Mouse (Mus musculus) gastrocnemius, postnatal 36 days (tissue): Measurements from ENCODE around the gene Slco2a1. TPM values are rescaled to one million over a fixed set of nuclear protein-coding genes. Genes with fewer than 3 reads are reported as not detected.
"Not testable (repeated sequence)": the region's sequence is repeated elsewhere in the genome, so short reads cannot be mapped to it uniquely, and the experiment has no call there.

Source experiments
- DNase-seq, 2 experiments: peaks; one replicate each; pipeline ENCODE4 v3.0.0; 2022
- intact Hi-C: fragments of 180-260 bp; cut with DNase I; formaldehyde crosslinking; loops from one replicate; pipeline ENCODE4 v1.15.1; 2025
- total RNA-seq, 2 experiments: library from RNA; stranded (reverse); gene quantifications; 2 replicates each; pipeline ENCODE4 v1.2.3; 2021

Slco2a1 gene
- total RNA-seq, 2 experiments from 2014 or later: 0.54 to 0.64 TPM

GRCm38 (mm10) chr9:103076836-103077531 lies 88.5 kb downstream of the Slco2a1 start:
- intact Hi-C loops: no loop called here
- no peak for DNase-seq

- intact Hi-C loops: no loop called here
- no peak for DNase-seq
Measured at GRCm38 (mm10) chr9:103078194-103078691, 89.7 kb downstream of the Slco2a1 start.

DNA sequence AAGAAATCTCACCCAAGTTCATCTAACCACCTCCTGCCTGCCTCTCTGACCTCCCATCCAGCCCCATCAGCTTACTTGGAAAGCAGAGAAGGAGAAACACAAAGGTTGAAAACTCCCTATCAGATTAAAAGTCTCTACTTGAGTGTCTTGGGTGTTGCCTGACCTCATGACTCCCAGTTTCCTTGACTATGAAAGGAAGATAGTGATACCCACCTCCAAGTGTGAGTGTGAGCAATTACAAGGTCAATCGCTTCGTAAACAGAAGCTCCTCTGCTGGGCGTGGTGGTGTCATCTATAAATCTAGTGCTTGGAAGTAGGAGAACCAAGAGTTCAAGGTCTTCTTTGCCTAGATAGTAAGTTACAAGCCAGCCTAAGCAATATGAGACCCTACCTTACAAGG lies 91.7 kb downstream of the Slco2a1 start:
- intact Hi-C loops: no loop called here
- DNase-seq: no peak

GRCm38 (mm10) chr9:103082246-103082975 lies 93.9 kb downstream of the Slco2a1 start:
- intact Hi-C loops: no loop called here
- no peak for DNase-seq

DNA sequence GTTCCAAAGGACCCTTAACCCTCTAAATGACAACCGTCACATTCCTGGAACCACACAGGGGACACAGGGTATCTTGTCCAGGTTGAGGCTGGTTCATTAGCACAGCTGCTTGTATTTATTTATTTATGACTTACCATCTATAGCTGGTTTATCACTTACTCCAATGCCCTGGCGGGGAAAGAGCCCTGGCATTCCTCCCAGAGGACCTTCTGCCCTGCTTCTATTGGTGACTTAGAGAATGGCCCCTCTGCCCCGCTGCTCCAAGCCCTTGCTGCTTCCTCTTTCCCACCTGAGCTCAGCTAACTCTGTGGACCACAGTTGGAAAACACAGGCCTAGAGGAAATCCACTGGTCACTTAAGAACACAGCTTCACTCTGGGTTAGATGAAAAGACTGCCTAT lies 94.9 kb downstream of the Slco2a1 start:
- DNase-seq: no peak
- intact Hi-C loops: no loop called here

DNA sequence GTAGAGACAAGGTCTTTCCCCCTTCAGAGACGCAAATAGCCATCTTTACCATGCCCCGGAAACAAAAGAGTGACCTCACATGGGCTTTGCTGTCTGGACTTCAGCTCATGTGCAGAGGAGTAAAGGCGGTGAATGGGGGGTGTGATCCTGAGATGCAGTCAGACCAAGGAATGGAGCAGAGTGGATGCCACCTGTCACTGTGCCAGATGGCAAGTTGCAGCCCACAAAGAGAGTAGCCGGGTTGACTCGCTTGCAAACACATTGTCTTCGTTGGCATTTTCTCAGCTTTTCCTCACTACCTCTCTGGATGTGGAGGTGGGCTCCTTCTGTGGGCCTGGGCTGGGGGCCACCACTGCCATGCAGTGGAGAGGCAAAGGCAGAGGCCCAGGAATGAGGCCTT lies 98.2 kb downstream of the Slco2a1 start:
- no peak for DNase-seq
- intact Hi-C loops: no loop called here

DNA sequence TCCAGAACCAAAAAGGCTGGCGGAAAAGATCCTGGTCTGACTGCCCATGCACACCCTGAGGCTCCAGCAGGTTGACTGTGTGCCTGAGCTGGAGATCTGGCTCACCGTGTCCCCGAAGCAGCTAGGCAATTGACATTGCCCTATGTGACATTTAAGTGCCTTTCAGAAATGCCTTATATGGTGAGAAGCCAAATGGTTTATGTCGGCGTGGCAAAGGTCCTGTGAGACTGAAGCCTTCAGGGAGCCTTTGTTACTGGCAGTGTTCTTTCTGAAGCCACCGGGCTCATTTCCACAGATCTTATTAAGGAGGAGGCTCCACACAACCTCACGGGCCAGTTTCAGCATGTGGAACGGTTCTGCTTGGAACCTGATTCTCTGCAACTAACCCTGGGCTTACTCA lies 98.8 kb downstream of the Slco2a1 start:
- no peak for DNase-seq
- intact Hi-C loops: no loop called here

DNA sequence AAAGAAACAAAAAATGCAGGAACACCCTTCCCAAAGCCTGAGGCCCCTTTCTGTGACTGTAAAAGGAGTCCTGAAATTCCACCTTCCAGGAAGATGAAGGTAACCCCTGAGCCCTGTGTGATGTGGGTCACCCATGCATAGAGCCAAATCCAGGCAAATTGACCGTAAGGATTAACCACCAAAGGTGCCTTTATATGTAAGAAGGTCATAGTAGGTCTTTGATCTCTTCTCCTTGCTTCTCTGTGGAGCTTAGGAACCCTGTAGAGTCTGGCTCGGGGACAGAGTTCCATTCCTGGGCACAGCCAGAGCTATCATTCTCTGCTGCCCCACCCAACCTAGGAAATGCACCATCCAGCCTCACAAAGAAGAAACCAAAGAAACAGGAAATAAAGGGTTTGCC lies 100.1 kb downstream of the Slco2a1 start:
- intact Hi-C loops: no loop called here
- no peak for DNase-seq

GRCm38 (mm10) chr9:103090116-103090875 lies 101.8 kb downstream of the Slco2a1 start:
- intact Hi-C loops: loop anchor here (5.0 kb wide), 1 partner anchor 212 kb away; no protein-coding TSS in a partner anchor
- DNase-seq: no peak

GRCm38 (mm10) chr9:103091039-103091883 lies 102.7 kb downstream of the Slco2a1 start:
- intact Hi-C loops: loop anchor here (5.0 kb wide), 1 partner anchor 211 kb away; no protein-coding TSS in a partner anchor
- no peak for DNase-seq

DNA sequence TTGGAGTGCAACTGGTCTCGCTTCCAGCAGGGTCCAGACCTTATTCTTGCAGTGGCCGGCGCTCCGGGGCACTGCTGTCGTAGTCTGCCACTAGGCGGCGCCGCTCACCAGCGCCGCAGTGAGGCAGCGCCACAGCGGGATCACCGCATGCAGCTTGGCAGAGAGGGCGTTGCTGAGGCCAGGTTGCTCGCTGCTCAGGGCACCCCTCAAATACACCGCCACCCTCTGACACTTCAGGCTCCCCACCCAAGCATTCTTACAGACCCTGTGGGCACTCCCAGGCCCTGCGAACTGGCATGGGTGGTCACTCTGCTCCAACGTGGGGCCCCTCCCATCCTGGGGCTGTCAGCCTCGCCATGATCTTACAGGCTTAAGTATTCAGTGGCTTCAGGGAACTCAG lies 103.7 kb downstream of the Slco2a1 start:
- DNase-seq: peak; percentile 44 to 63
- intact Hi-C loops: loop anchor here (5.0 kb wide), 1 partner anchor 210 kb away; no protein-coding TSS in a partner anchor

DNA sequence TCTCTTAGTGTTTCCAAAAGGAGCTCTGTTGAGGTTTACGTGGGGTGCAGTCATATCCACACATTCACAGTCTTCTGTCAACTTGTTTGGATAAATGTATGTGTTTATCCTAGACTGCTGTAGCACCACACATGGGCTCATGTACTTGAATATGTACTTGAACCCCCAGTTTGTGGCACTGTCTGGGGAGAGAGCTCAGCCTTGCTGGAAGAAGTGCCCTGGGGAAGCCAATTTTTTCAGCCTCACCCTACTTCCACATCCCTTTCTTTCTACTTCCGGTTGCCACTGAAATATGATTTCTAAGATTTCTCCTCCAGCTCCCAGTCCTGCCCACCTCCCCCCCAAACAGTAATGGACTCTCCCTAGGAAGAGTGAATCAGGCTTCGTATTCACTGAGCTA lies 105.2 kb downstream of the Slco2a1 start:
- DNase-seq: no peak
- intact Hi-C loops: loop anchor here (5.0 kb wide), 1 partner anchor 209 kb away; no protein-coding TSS in a partner anchor

- intact Hi-C loops, DNase-seq: not testable (repeated sequence)
Measured at GRCm38 (mm10) chr9:103108341-103108798, 119.9 kb downstream of the Slco2a1 start.

DNA sequence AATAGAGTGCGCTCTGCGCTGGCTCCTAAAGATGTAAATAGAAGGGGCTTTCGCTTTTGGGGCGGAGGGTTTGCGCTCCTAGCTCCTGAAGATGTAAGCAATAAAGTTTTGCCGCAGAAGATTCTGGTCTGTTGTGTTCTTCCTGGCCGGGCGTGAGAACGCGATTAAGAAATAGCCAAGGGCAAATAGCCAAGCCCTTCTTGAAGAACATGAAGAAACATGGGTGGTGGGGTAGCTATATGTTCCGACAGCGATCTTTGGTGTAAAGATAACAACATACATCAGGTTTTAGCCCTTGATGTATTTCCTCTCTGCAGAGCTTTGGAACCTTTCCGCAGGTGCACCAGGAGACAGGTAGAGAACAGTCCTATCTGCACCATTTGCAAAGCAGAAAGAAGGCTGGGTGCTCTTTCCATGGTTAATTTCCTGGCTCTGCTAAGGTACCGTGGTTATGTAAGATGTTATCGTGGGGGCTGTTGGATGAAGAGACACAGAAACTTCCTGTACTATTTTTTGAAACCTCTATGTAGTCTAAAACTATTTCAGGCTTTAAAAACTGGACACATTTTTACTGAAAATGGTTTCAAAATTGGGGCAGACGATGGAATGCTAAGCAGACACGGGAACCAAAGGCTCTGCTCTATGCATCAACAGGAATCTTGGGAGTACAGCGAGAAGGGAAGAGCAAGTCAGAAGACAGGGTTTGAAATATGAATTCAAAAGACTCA lies 120.6 kb downstream of the Slco2a1 start:
- intact Hi-C loops: no loop called here
- no peak for DNase-seq

GRCm38 (mm10) chr9:103109911-103110310 lies 121.4 kb downstream of the Slco2a1 start:
- no peak for DNase-seq

GRCm38 (mm10) chr9:103110727-103111501 lies 122.4 kb downstream of the Slco2a1 start:
- intact Hi-C loops: no loop called here
- DNase-seq: no peak

More at GRCm38 (mm10) chr9:103109911-103110310, 121.4 kb downstream of the Slco2a1 start:
- intact Hi-C loops: no loop called here

DNA sequence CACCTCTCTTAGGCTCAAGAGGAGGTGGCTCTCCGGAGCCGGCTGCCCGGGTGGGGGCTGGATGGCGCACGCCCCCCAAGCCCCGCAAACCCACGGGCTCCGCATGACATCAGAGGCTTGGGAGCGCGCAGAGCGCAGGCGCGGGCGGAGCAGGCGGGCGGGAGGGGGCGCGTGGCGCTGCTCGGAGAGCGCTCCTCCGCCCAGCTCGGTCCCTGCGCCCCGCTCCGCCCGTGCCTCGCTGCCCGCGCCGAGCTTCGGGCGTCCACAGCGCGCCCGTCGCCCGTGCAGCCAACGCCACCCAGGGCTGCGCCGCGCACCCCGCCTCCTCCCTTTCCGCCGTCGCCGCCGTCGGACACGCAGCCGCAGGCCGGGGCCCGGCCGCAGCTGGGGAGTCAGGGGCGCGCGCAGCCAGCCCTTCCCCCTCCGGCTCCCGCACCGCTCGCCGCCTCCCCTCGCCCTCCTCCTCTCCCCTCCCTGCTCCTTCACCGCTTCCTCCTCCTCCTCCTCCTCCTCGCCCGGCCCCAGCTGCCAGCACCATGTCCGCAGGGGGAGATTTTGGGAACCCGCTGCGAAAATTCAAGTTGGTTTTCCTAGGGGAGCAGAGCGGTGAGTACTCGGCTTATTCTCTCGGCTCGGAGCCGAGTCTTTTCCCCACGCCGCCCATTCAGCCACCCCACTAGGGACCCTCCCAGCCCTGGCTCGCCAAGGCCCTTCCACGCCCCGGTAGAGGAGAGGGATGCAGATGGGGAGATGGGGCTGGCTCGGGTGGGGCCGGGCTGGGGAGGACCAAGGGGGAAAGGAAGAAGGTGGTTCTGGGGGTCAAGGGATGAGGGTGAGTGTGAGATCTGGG lies 123.3 kb downstream of the Slco2a1 start, which contains the start of gene Rab6b:
Rab6b (plus strand) TSS at position 167 of the 850 bp plus-strand sequence.
- DNase-seq: no peak
- intact Hi-C loops: no loop called here
